Mouse (Mus musculus) right cerebral cortex, postnatal 10 days (tissue): ENCODE measurements around the gene Trim10.
A peak's percentile ranks its signal among the peaks of the same experiment; 100 is the strongest.

Experiments used
- DNase-seq, 2 experiments: peaks; one replicate each; pipeline ENCODE4 v3.0.0; 2021; ENCODE audit warnings: low spot score in 2 of 2

The Trim10 gene

GRCm38 (mm10) chr17:36912031-36912430 is 42.7 kb downstream of the Trim10 start:
- no peak for DNase-seq

- DNase-seq = peak; percentile 56 to 81
These were observed 44.7 kb downstream of the Trim10 start for GRCm38 (mm10) chr17:36914108-36914507.

DNA sequence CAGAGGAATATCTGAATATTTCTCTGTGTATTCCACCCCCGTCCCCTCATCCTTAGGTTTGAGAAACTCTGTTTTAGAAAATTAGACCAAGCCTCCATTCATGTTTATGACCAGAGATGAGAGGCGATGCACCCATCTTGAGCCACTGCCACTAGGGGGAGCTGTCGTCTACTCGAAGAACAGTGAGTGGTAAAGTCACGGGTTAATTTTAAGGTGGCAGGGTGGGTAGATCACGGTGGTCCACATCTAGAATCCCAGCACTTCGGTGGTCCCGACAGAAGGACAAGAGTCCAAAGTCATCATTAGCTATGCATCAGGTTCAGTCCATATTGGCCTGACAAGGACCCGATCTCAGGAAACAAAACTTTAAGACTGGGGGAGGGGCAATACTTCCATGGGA is 45.7 kb downstream of the Trim10 start:
- DNase-seq = peak; percentile 35 to 64

DNA sequence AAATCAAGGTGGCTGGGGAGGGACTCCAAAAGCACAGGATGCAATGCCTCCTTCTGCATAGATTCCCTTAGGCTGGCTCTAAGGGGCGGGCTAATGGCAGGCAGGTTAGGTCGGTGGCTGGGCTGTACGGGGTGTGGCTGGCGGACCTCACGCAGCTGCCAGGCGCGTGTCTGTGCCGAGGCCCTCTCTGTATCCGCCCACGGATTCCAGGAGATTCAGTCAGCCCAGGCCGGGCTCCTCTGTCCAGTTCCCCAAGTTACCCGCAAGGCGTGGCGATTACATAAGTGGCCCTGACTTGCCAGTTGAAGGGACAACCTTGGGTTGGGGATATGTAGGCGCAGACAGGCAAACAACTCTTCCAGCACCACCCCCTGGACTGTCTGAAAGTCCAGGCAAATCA is 50.9 kb downstream of the Trim10 start:
- no peak for DNase-seq

- no peak for DNase-seq
These were observed 53.3 kb downstream of the Trim10 start for GRCm38 (mm10) chr17:36922715-36923114.

DNA sequence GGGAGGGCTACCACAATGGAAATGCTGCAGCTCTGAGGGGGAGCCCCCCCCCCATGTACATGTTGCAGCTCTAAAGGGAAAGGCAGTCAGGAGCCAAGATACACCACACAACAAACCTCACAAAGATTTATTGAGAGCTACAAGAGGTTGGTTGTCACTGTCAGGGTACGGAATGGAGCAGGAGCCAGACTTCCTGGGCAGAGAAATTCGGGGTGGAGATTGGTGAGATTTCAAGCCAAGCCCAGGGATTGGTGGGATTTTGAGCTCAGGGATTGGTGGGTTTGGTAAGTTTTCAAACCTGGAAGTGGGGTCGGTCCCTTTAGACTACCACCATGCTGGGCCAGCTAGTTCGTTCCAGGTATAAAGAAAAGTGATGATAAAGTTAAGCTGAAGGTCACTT is 54.1 kb downstream of the Trim10 start:
- DNase-seq = no peak
